Mouse (Mus musculus) embryonic facial prominence, embryonic 11.5 days (tissue): Measurements from ENCODE around the gene Foxp4. TPM values are rescaled to one million over a fixed set of nuclear protein-coding genes. Genes with fewer than 3 reads are reported as not detected.

ENCODE experiments used
- ATAC-seq: fragments of 200-750 bp; cut with Nextera tagmentation; replicated peaks from 2 replicates; pipeline ENCODE4 v1.8.0; 2017; ENCODE audit warnings: low read depth; ENCODE audit not compliant: insufficient number of reproducible peaks, low FRiP score, low TSS enrichment
- DNase-seq: peaks from one replicate; pipeline ENCODE4 v3.0.0-alpha.2; 2015; ENCODE audit warnings: low spot score
- H3K27ac ChIP-seq: fragments of 300-500 bp; sonication (generic); replicated peaks from 2 replicates; pipeline ENCODE4 v1.5.1; 2014; ENCODE audit warnings: mild to moderate bottlenecking, low read depth, low read length, control low read depth
- H3K27me3 ChIP-seq: fragments of 300-500 bp; sonication (generic); 2 replicates; pipeline ENCODE4 v1.6.1; 2014; ENCODE audit warnings: mild to moderate bottlenecking, low read length, moderate library complexity, mixed read lengths; ENCODE audit not compliant: control insufficient read depth, insufficient read depth
- H3K36me3 ChIP-seq: fragments of 300-500 bp; sonication (generic); replicated peaks from 2 replicates; pipeline ENCODE4 v1.6.1; 2014; ENCODE audit warnings: low read depth, mild to moderate bottlenecking, low read length, moderate library complexity, mixed read lengths; ENCODE audit not compliant: control insufficient read depth, insufficient read depth
- H3K4me1 ChIP-seq: fragments of 300-500 bp; sonication (generic); 2 replicates; pipeline ENCODE4 v1.6.1; 2014; ENCODE audit warnings: low read length, mixed read lengths; ENCODE audit not compliant: control insufficient read depth, insufficient read depth
- H3K4me2 ChIP-seq: fragments of 300-500 bp; sonication (generic); 2 replicates; pipeline ENCODE4 v1.6.1; 2014; ENCODE audit warnings: low read depth, mild to moderate bottlenecking, control low read depth, low read length, moderate library complexity
- H3K4me3 ChIP-seq: fragments of 300-500 bp; sonication (generic); 2 replicates; pipeline ENCODE4 v1.5.1; 2014; ENCODE audit warnings: low read depth, low read length, control low read depth
- H3K9ac ChIP-seq: fragments of 300-500 bp; sonication (generic); replicated peaks from 2 replicates; pipeline ENCODE4 v1.6.1; 2014; ENCODE audit warnings: mild to moderate bottlenecking, control low read depth, low read length
- H3K9me3 ChIP-seq: fragments of 300-500 bp; sonication (generic); replicated peaks from 2 replicates; pipeline ENCODE4 v1.6.1; 2016; ENCODE audit warnings: mild to moderate bottlenecking, low read length, inconsistent platforms, mixed read lengths; ENCODE audit not compliant: control insufficient read depth
- WGBS: fragments of 180-500 bp; shearing (Covaris S2); extraction: QIAGEN DNeasy Blood & Tissue Kit; methylation state at CpG from one replicate; pipeline ENCODE4 v1.1.7; 2014; 5-methylcytosine and 5-hydroxymethylcytosine counted together
- polyA plus RNA-seq: library from polyadenylated mRNA; unstranded; fragments of >200 nt; fragmentation: Nextera tagmentation; extraction: Ambion mirVana; gene quantifications from 2 replicates; pipeline ENCODE4 v1.2.1, GENCODE M21; 2014

The Foxp4 gene
- polyA plus RNA-seq, 1 experiment from 2014 or later = 29.0 TPM

DNA sequence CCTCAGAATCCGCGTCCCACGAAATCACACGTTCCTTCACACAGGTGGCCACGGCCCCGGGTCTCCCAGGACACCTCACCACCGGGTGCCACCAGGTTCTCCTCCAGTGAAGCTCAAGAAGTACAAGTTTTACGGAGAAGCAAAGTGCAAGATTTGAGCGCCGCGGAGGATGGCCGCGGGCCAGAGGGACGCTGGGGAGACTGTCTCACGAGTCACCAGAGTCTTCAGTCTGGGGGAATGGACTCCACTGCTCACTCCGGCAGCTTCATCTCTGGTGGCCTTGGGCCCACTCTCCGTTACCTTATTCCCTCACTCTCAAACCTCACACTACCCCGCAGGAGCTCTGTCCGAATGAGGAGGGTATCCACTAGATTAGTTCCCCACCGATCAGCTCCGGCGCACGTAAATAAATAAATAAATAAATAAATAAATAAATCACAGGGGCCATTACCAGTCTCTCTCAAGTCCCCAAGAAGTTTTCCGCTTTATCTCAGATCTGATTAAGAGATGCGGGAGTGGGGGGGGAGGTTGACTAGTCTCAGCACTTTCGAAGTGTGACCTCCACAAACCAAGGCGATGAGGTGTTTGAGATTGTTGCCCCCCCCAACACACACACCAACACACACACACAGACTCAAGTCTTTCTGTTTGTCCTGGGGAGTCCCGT is 1.3 kb downstream of the Foxp4 start:
- Histone ChIP-seq H3K36me3 (no peaks in the 10 kb centered on the region), H3K4me2 (peak overlapping the region; percentile 93), H3K9ac (peak overlapping the region; percentile 96), H3K4me1 (peaks cover 12% of the 10 kb centered on the region), H3K9me3 (no peaks in the 10 kb centered on the region), H3K27me3 (no peaks in the 10 kb centered on the region), H3K27ac (peak overlapping the region; percentile 97), H3K4me3 (peak overlapping the region; percentile 92)
- WGBS = 0% methylated on average over 28 of the region's 28 CpGs
- ATAC-seq (no peak), DNase-seq (peak; percentile 50)

DNA sequence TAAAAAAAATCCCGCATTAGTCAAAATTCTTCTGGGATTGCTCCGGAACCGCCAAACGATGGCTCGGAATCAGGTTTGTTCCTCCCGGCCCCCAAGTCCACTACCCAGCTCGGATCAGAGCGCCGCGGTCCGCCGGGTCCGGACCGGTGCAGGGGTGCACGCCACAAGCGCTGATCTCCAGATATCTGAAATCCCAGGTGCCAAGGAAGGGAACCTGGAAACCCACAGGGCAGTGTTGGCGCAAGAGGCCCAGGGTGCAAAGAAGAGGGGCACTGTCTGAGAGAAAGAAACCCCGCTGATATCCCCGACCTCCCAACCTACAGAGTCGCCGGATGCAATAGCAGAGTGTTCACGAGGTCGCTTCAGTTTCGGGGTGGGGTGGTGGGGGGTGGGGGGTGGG is 1.9 kb downstream of the Foxp4 start:
- DNase-seq (no peak), ATAC-seq (no peak)
- no peak overlapping the region for H3K27ac ChIP-seq
- H3K4me1 ChIP-seq = peaks cover 12% of the 10 kb centered on the region
- H3K27me3 ChIP-seq = no peaks in the 10 kb centered on the region
- H3K4me3 ChIP-seq = peak overlapping the region; percentile 92
- H3K36me3 ChIP-seq = no peaks in the 10 kb centered on the region
- WGBS = under 1% methylated on average over 24 of the region's 24 CpGs
- H3K4me2 ChIP-seq = peak overlapping the region; percentile 93
- H3K9me3 ChIP-seq = no peaks in the 10 kb centered on the region
- H3K9ac ChIP-seq = peak overlapping the region; percentile 96

DNA sequence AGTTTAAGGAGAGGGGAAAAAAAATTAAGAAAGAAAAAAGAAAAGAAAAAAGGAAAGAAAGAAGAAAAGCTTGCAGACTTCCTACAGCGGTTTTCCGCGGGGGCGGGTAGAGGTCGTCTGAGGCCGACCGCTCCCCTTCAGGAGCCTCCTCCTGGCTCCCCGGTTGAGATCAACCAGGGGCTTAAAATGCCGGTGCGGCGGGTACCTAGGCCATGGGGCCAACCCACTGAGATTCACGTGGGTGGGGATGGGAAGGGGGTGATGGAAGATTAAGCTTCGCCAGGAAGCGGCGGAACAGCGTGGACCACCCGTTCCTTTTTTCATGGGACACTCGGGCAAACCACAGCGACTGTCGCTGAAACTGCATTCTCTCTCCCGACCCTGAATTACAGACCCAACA is 2.3 kb downstream of the Foxp4 start:
- Histone ChIP-seq H3K4me1 (peaks cover 12% of the 10 kb centered on the region), H3K4me3 (peak overlapping the region; percentile 92), H3K9ac (peak overlapping the region; percentile 96), H3K27me3 (no peaks in the 10 kb centered on the region), H3K36me3 (no peaks in the 10 kb centered on the region), H3K27ac (no peak overlapping the region), H3K4me2 (peak overlapping the region; percentile 93), H3K9me3 (no peaks in the 10 kb centered on the region)
- ATAC-seq = no peak
- DNase-seq = no peak
- 1% methylated on average over 21 of the region's 21 CpGs for WGBS

DNA sequence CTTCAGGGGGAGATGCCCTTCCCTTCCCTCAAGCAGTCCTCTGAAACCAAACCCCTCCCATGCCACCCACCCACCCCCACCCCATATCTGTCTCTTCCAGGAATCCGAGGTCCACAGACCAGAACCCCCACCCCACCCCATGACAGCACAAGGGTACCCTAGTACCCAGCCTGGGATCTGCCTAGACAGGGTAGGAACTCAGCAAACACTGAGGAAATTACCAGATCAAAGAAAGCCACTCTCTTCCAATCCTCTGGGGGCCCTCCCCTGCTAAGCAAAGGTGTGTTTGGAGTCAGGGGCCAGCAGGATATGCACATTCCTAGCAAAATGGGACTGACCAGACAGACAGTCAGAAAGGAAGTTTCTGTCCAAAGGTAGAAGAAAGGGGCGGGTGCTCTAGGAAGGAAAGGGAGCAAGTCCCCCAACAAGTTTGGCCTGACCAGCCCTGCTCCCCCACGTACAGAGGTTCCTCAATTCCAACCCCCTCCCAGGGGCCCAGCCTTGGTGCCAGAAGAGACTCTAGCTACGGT is 3.2 kb downstream of the Foxp4 start:
- Histone ChIP-seq H3K9me3 (no peaks in the 10 kb centered on the region), H3K27ac (no peak overlapping the region), H3K36me3 (no peaks in the 10 kb centered on the region), H3K9ac (peak overlapping the region; percentile 96), H3K4me1 (peaks cover 12% of the 10 kb centered on the region), H3K27me3 (no peaks in the 10 kb centered on the region), H3K4me2 (peak overlapping the region; percentile 93), H3K4me3 (peak overlapping the region; percentile 92)
- ATAC-seq (no peak), DNase-seq (no peak)
- 26% methylated on average over 4 of the region's 4 CpGs for WGBS

DNA sequence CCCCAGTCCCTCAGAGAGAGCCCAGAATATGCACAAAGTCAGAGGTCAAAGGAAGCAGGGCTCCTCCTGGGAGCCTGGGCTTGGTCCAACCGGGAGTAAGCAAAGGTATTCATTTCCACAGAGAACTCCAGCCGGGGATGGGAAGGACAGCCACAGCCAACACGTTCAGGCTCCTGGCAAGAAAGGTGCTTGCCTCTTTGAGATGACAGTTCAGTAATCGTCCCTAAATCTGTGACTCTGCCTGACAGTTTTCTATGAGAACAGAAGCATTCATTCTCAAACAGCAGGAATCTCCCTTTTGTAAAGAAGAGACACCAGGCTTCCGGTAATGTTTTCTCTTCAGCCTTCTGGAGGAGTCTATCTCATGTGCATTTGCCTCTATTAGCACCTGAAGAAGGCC is 4.6 kb downstream of the Foxp4 start:
- DNase-seq = no peak
- no peaks in the 10 kb centered on the region for H3K36me3 ChIP-seq
- H3K9me3 ChIP-seq = no peaks in the 10 kb centered on the region
- H3K27me3 ChIP-seq = no peaks in the 10 kb centered on the region
- no peak overlapping the region for H3K9ac ChIP-seq
- no peak overlapping the region for H3K27ac ChIP-seq
- H3K4me2 ChIP-seq = no peak overlapping the region; the same call in 1 of the 2 replicates
- no peak overlapping the region for H3K4me3 ChIP-seq
- no peak for ATAC-seq
- 25% methylated on average over 5 of the region's 5 CpGs for WGBS
- peaks cover 12% of the 10 kb centered on the region for H3K4me1 ChIP-seq

DNA sequence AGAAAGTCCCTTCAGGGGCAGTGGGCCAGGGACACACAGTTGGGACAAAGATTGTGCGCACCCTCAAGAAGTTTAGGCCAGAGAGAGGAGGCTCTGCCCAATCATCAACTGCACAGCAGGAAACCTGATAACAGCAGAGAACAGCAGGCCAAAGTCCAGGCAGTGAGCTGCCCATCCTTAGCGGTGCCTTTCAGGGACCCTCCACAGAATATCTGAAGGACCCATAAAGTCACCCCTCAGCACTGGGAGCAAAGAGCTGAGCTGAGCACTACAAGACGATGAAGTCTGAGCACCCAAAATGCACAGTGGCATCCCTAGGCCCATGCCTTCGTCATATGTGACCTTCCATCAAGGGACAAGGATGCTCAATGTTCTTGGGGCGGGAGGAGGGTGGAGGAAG is 6.5 kb downstream of the Foxp4 start:
- no peak overlapping the region for H3K4me2 ChIP-seq
- DNase-seq (no peak), ATAC-seq (no peak)
- H3K27me3 ChIP-seq = no peaks in the 10 kb centered on the region
- no peak overlapping the region for H3K27ac ChIP-seq
- H3K9ac ChIP-seq = no peak overlapping the region; the same call in 1 of the 2 replicates
- no peaks in the 10 kb centered on the region for H3K36me3 ChIP-seq
- H3K4me3 ChIP-seq = no peak overlapping the region
- peaks cover 12% of the 10 kb centered on the region for H3K4me1 ChIP-seq
- no peaks in the 10 kb centered on the region for H3K9me3 ChIP-seq
- 84% methylated on average over 5 of the region's 5 CpGs for WGBS

DNA sequence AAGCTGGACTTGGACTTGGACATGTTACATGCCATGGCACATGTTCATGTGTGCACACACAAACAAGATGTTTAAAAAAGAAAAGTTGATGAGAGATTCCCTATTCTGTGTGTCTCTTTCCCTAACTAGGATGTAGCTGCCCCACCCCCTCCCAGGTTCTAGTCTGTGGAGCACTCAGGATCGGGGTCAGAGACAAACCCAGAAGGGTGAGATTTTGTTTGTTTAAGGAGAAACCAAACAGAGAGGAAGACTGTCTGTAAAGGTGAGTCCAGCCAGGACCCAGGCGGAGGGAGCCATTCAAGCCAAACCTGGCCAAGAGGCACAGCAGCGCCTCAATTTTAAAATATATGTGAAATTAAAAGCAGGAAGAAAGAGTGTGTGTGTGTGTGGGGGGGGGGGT is 7.2 kb downstream of the Foxp4 start:
- Histone ChIP-seq H3K9ac (no peak overlapping the region), H3K9me3 (no peaks in the 10 kb centered on the region), H3K4me1 (peaks cover 12% of the 10 kb centered on the region), H3K4me3 (no peak overlapping the region), H3K4me2 (no peak overlapping the region), H3K27ac (no peak overlapping the region), H3K36me3 (no peaks in the 10 kb centered on the region), H3K27me3 (no peaks in the 10 kb centered on the region)
- ATAC-seq (no peak), DNase-seq (no peak)
- 81% methylated on average over 3 of the region's 3 CpGs for WGBS

DNA sequence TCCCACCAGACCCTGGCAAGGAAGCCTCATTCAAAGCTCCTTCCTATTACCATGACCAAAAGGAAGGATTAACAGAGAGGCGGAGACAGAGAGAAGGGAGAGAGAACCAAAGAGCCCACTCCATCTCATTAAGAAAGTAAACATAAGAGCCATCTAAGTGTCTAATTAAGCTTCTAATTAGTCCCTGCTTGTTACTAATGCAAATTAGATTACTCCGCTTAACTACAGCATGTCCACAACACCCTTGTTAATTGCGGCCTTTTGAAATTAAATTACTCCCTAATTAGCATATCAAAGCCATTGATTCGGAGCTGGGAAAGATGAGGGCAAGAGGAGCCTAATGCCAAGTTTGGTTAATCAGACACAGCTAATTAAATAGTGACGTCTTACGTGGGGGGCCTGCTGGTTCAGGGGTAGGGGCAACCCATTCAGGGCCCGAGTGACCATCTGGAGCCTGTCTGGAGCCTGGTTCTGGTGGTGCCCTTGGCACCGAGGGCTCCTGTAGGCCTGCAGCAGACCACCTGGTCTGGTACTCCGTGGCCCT is 9.7 kb downstream of the Foxp4 start:
- H3K36me3 ChIP-seq = no peaks in the 10 kb centered on the region
- no peaks in the 10 kb centered on the region for H3K27me3 ChIP-seq
- no peak overlapping the region for H3K27ac ChIP-seq
- H3K4me1 ChIP-seq = peaks cover 6% of the 10 kb centered on the region
- no peak for DNase-seq
- ATAC-seq = no peak
- H3K4me2 ChIP-seq = no peak overlapping the region
- H3K4me3 ChIP-seq = no peak overlapping the region
- no peak overlapping the region for H3K9ac ChIP-seq
- no peaks in the 10 kb centered on the region for H3K9me3 ChIP-seq
- WGBS = 34% methylated on average over 9 of the region's 9 CpGs
